In genomic region chr8:61687071-61687470, GRCm38 (mm10) we compare ENCODE assay signal across 9 mouse cellular contexts.
"Had no signal": no experiment of that assay in that cellular context is flagged by ENCODE, and none has a peak within 500 bp of the region (broad histone marks: within the 10 kb centered on the region; RNA-seq: fewer than 3 reads in every experiment).

No protein-coding gene starts in this region.

- H3K9ac ChIP-seq: liver, embryonic 15.5 days; midbrain, embryonic 12.5 days; stomach, embryonic 15.5 days had no signal

- H3K27ac ChIP-seq: left cerebral cortex, adult 2 months; limb, embryonic 10.5 days; liver, embryonic 15.5 days; macrophage; midbrain, embryonic 12.5 days; stomach, embryonic 15.5 days had no signal

- H3K27me3 ChIP-seq: liver, embryonic 15.5 days; midbrain, embryonic 12.5 days; stomach, embryonic 15.5 days had no signal

- H3K36me3 ChIP-seq: liver, embryonic 15.5 days; stomach, embryonic 15.5 days had no signal

- ATAC-seq: inflammation-experienced regulatory T-cells, adult 6 months had no signal

- H3K4me3 ChIP-seq: left cerebral cortex, adult 2 months; limb, embryonic 10.5 days; liver, embryonic 15.5 days; megakaryocyte, embryonic 14.5 days; midbrain, embryonic 12.5 days; stomach, embryonic 15.5 days had no signal

- H3K9me3 ChIP-seq: limb, embryonic 10.5 days; liver, embryonic 15.5 days; megakaryocyte, embryonic 14.5 days; midbrain, embryonic 12.5 days; stomach, embryonic 15.5 days had no signal

- H3K4me1 ChIP-seq: liver, embryonic 15.5 days; megakaryocyte, embryonic 14.5 days; midbrain, embryonic 12.5 days; stomach, embryonic 15.5 days had no signal

- H3K4me2 ChIP-seq: liver, embryonic 11.5 days; liver, embryonic 15.5 days; midbrain, embryonic 12.5 days; stomach, embryonic 15.5 days had no signal
